Mouse (Mus musculus): ENCODE data around the gene Ruvbl1. TPM values are rescaled to one million over a fixed set of nuclear protein-coding genes. Genes with fewer than 3 reads are reported as not detected.

Ruvbl1 gene
- polyA plus RNA-seq (2015; fragmentation: Nextera tagmentation; extraction: Ambion mirVana), result 125 and 132 TPM in 2 replicates

DNA sequence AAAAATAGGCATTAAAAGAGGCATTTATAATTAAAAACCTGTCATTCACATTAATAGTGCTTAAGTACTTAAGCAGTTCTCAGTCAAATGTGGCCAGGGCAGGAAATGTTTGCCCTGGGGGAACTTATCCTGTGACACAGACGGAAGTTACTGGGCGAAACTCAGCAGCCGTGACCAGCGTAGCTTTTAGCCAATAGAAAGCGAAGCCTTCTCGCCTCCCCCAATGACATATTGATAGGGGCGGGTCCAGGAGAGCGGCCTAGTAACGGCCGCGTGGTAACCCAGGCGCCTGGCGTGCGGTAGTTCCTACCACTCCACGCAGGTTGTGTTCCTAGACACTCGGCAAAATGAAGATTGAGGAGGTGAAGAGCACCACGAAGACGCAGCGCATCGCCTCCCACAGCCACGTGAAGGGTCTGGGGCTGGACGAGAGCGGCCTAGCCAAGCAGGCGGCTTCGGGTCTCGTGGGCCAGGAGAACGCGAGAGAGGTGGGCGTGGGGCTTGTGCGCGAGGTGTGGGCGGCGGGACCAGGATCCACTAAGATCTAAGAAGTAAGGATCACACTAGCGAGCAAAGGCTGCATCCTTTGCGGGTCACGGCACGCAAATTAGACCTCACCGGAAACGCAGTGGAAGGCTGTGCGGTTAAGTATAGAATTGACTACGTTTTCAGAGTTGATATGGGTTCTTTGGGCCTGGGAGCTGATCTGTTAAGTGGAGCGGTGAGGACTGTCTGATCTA is at the start of gene Ruvbl1:
Ruvbl1 (plus strand) TSS at position 229 of the 740 bp plus-strand sequence.
- peak within 1 kb of the TSS; percentile 67 for H3K4me2 ChIP-seq (replicated peaks)
- no peak within 1 kb of the TSS for H3K27ac ChIP-seq
- H3K9me3 ChIP-seq, result no peaks in the 10 kb centered on the region
- peak within 1 kb of the TSS; percentile 65 for H3K9ac ChIP-seq
- peaks cover 7% of the 10 kb centered on the region; the same call in 1 of the 2 replicates for H3K36me3 ChIP-seq
- peaks cover 6% of the 10 kb centered on the region for H3K4me1 ChIP-seq (replicated peaks)
- H3K27me3 ChIP-seq (replicated peaks), result no peaks in the 10 kb centered on the region
- peak within 1 kb of the TSS; percentile 64 for H3K4me3 ChIP-seq (replicated peaks)
- ATAC-seq, result peak; percentile 100
- WGBS, result under 1% methylated on average over 42 of the region's 42 CpGs

DNA sequence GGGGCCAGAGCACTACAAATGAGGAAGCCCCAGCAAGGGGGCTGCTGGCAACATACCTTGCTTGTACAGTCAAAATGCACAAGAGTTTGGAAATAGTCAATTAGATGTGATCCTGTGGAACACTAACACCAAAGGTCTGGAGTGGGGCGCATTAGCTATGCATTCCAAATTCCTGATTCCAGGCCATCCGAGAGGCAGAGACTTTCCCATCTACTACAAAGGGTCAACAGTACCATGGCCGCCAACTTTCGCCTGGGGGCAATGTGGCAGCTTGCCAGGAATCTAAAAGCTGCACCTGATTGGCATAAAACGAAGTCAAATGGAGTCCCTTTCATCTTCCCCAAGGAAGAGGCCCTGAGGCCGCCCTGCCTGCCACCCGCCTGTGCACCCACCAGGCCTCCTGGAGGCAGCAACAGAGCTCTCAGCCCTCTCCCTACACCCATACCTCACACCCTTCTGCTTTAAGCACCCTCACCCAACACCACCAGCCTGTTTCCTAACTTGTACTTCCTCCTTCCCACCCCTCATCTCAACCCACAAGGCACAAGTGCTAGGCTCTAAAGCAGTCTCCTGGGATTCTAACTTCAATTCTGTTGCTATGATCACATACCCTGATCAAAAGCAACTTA is 49.0 kb upstream of the Ruvbl1 start:
- Histone ChIP-seq H3K27me3 (replicated peaks) (no peaks in the 10 kb centered on the region), H3K27ac (no peak overlapping the region), H3K9me3 (no peaks in the 10 kb centered on the region), H3K36me3 (no peaks in the 10 kb centered on the region), H3K9ac (no peak overlapping the region), H3K4me1 (replicated peaks) (0 out of 2 replicates have a peak, but pooled peaks cover under 1% of the 10 kb centered on the region), H3K4me2 (replicated peaks) (no peak overlapping the region), H3K4me3 (replicated peaks) (no peak overlapping the region)
- ATAC-seq, result no peak
- 84% methylated on average over 7 of the region's 7 CpGs for WGBS

DNA sequence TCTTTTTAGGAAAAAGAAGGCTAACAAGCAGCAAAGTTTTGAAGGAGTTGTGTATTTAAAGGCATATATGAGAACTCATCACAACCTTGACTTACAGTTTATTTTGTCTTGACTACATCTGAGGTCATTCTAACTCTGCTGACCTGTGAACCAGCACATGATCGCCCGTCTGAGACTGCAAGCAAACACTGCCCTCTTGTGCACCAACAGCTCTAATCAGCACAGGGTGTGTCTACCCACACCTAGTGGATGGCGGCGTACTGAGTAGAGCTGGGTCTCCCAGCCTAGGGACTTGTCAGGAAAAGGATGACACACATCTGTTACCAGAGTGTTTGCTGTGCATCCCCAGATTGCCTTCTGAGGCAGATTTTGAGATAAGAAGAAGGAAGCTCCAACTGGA is 34.0 kb upstream of the Ruvbl1 start:
- H3K4me2 ChIP-seq (replicated peaks), result no peak overlapping the region
- 0 out of 2 replicates have a peak, but pooled peaks cover 6% of the 10 kb centered on the region for H3K4me1 ChIP-seq (replicated peaks)
- no peaks in the 10 kb centered on the region for H3K27me3 ChIP-seq (replicated peaks)
- H3K27ac ChIP-seq, result no peak overlapping the region
- peak; percentile 89 for ATAC-seq
- H3K9ac ChIP-seq, result no peak overlapping the region
- 11% methylated on average over 4 of the region's 4 CpGs for WGBS
- H3K9me3 ChIP-seq, result no peaks in the 10 kb centered on the region
- no peaks in the 10 kb centered on the region for H3K36me3 ChIP-seq
- H3K4me3 ChIP-seq (replicated peaks), result no peak overlapping the region

GRCm38 (mm10) chr6:88435609-88436008 is 29.6 kb upstream of the Ruvbl1 start:
- Histone ChIP-seq H3K4me3 (replicated peaks) (no peak overlapping the region), H3K4me1 (replicated peaks) (no peaks in the 10 kb centered on the region; the same call in 1 of the 2 replicates), H3K27ac (no peak overlapping the region), H3K9ac (no peak overlapping the region), H3K36me3 (no peaks in the 10 kb centered on the region), H3K27me3 (replicated peaks) (no peaks in the 10 kb centered on the region), H3K9me3 (no peaks in the 10 kb centered on the region), H3K4me2 (replicated peaks) (no peak overlapping the region)
- 89% methylated on average over 7 of the region's 7 CpGs for WGBS
- ATAC-seq, result no peak

DNA sequence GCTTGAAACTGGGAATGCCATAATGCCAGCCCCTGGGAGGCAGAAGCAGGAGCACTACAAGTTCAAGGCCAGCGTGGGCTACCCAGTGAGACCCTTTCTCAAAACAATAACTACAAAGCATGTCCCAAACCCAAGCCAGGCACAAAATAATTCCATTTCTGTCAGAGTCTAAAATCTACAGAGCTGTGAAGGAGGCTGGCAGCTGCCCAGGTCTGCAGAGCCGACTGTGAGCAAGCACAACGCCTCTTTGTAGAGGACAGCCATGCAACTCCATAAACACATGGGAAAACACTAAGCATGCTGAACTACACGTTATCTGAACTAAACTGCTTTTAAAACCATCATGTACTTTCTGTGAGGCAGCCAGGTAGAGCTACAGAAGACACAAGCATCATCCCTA is 26.2 kb upstream of the Ruvbl1 start:
- Histone ChIP-seq H3K9me3 (no peaks in the 10 kb centered on the region), H3K9ac (no peak overlapping the region), H3K27me3 (replicated peaks) (no peaks in the 10 kb centered on the region), H3K4me2 (replicated peaks) (no peak overlapping the region), H3K27ac (no peak overlapping the region), H3K36me3 (no peaks in the 10 kb centered on the region), H3K4me3 (replicated peaks) (no peak overlapping the region), H3K4me1 (replicated peaks) (peaks cover 7% of the 10 kb centered on the region; the same call in 1 of the 2 replicates)
- ATAC-seq, result no peak
- 84% methylated on average over 4 of the region's 4 CpGs for WGBS

DNA sequence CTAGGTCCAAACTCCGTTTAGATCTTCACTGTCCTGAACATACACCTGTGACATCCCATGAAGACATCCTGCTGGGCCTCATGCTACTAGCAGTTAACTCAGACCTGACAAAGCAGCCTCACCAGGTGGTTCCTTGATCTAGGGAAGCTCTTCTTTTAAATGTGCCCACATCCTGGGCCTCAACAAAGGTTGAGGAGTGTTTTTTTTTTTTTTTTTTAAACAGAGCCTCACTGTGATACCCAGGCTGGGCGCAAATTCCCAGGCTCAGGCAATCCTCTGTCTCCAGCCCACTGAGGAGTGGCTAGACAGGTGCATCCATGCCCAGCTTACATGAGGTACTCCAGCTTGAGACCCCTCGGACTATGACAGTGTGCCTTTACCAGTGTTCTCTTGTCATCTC is 22.7 kb upstream of the Ruvbl1 start:
- no peaks in the 10 kb centered on the region for H3K9me3 ChIP-seq
- no peak overlapping the region for H3K27ac ChIP-seq
- no peaks in the 10 kb centered on the region for H3K27me3 ChIP-seq (replicated peaks)
- no peak overlapping the region for H3K4me2 ChIP-seq (replicated peaks)
- H3K36me3 ChIP-seq, result no peaks in the 10 kb centered on the region
- H3K4me1 ChIP-seq (replicated peaks), result peaks cover 18% of the 10 kb centered on the region; the same call in 1 of the 2 replicates
- H3K9ac ChIP-seq, result no peak overlapping the region
- no peak overlapping the region for H3K4me3 ChIP-seq (replicated peaks)
- no peak for ATAC-seq
- 69% methylated on average over 3 of the region's 3 CpGs for WGBS

DNA sequence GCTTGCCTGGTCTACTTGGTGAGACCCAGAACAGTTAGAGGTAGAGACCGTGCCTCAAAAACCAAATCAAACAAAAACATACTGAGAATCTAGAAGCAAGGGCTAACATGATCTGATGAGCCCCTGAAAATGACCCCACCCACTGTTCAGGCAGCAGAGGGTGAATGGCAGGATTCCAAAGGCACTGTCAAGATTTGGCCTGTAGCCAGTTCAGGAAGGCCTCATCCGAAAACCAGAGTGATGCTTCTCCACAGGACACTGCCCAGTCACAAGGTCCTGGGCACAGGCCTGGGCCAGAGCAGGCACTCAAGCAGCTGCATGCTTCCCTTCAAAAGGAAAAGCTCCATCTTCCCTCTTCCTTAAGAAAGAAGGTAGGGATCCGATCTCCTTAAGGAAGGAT is 21.8 kb upstream of the Ruvbl1 start:
- Histone ChIP-seq H3K27me3 (replicated peaks) (no peaks in the 10 kb centered on the region), H3K9me3 (no peaks in the 10 kb centered on the region), H3K4me3 (replicated peaks) (no peak overlapping the region), H3K9ac (no peak overlapping the region), H3K4me1 (replicated peaks) (peaks cover 18% of the 10 kb centered on the region; the same call in 1 of the 2 replicates), H3K4me2 (replicated peaks) (no peak overlapping the region), H3K27ac (no peak overlapping the region), H3K36me3 (no peaks in the 10 kb centered on the region)
- WGBS, result 65% methylated on average over 3 of the region's 3 CpGs
- no peak for ATAC-seq

DNA sequence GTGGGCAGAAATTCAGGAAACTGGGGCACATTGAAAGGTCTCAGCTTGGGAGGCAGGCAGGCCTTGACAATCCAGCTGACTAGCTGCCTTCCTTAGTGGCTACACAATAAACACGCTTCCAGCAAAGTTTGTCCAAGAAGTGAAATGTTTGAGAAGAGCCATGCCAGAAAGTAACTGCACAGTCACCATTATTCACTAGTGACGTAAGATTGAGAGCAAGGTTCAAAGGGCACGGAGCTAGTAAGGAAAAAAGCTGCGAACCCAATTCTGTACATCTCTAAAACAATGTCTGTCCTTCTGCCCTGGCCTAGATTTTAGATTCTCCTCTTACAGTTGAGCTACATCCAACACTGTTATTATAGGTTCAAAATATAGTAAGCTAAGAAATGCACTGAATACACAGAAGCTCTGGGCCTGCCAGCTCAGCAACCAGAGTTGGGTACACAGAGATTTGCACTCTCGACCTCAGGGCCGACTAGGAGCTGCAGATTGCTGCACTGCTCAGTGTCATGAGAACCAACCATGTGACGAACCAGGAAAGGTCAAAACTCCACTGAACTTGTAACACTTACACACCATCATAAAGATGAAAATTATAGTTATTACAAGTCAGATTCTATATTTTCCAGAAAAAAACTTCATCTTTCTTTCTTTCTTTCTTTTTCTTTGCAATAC is 21.0 kb upstream of the Ruvbl1 start:
- no peaks in the 10 kb centered on the region for H3K9me3 ChIP-seq
- no peak overlapping the region for H3K4me3 ChIP-seq (replicated peaks)
- 55% methylated on average over 7 of the region's 7 CpGs for WGBS
- H3K4me2 ChIP-seq (replicated peaks), result no peak overlapping the region
- peak; percentile 42; the same call in 1 of the 2 replicates for ATAC-seq
- H3K36me3 ChIP-seq, result no peaks in the 10 kb centered on the region
- peaks cover 18% of the 10 kb centered on the region; the same call in 1 of the 2 replicates for H3K4me1 ChIP-seq (replicated peaks)
- no peak overlapping the region for H3K9ac ChIP-seq
- H3K27ac ChIP-seq, result no peak overlapping the region
- no peaks in the 10 kb centered on the region for H3K27me3 ChIP-seq (replicated peaks)

GRCm38 (mm10) chr6:88445661-88446060 is 19.5 kb upstream of the Ruvbl1 start:
- no peak for ATAC-seq
- Histone ChIP-seq H3K9me3 (no peaks in the 10 kb centered on the region), H3K4me2 (replicated peaks) (peak overlapping the region; percentile 77), H3K4me3 (replicated peaks) (peak overlapping the region; percentile 92), H3K36me3 (no peaks in the 10 kb centered on the region), H3K27ac (no peak overlapping the region), H3K4me1 (replicated peaks) (peaks cover 18% of the 10 kb centered on the region; the same call in 1 of the 2 replicates), H3K9ac (peak overlapping the region; percentile 92), H3K27me3 (replicated peaks) (no peaks in the 10 kb centered on the region)
- WGBS, result 11% methylated on average over 5 of the region's 5 CpGs

GRCm38 (mm10) chr6:88446063-88447002 is 18.9 kb upstream of the Ruvbl1 start, which contains the start of gene Eefsec:
Gene Eefsec, minus strand, starts transcription at chr6:88446539.
- peak within 1 kb of the TSS; percentile 77 for H3K4me2 ChIP-seq (replicated peaks)
- no peaks in the 10 kb centered on the region for H3K9me3 ChIP-seq
- H3K9ac ChIP-seq, result peak within 1 kb of the TSS; percentile 92
- H3K4me3 ChIP-seq (replicated peaks), result peak within 1 kb of the TSS; percentile 92
- no peaks in the 10 kb centered on the region for H3K27me3 ChIP-seq (replicated peaks)
- no peaks in the 10 kb centered on the region for H3K36me3 ChIP-seq
- H3K4me1 ChIP-seq (replicated peaks), result peaks cover 18% of the 10 kb centered on the region; the same call in 1 of the 2 replicates
- H3K27ac ChIP-seq, result peak within 1 kb of the TSS; percentile 76
- peak; percentile 93 for ATAC-seq
- under 1% methylated on average over 67 of the region's 72 CpGs for WGBS

DNA sequence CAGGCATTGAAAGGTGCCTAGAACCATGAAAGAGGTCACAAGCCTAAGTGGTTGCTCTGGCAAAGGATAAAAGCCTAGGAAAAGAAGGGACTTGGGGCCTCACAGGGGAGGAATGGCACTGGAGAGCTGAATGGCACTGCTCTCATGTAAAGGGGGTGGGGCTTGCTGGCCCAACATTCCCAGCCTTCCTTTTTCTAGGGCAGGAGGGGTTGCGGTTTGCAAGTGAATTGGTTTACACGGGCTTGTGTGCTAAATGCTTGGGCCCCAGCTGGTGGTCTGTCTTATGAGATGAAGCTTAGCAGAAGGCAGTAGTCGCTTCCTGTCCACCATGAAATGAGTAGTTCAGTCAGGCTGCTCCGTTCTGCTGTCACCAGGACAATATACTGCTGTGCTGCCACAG is 17.8 kb upstream of the Ruvbl1 start:
- Histone ChIP-seq H3K9me3 (no peaks in the 10 kb centered on the region), H3K4me2 (replicated peaks) (no peak overlapping the region), H3K4me1 (replicated peaks) (peaks cover 18% of the 10 kb centered on the region; the same call in 1 of the 2 replicates), H3K4me3 (replicated peaks) (no peak overlapping the region), H3K36me3 (no peaks in the 10 kb centered on the region), H3K27me3 (replicated peaks) (no peaks in the 10 kb centered on the region; the same call in 1 of the 2 replicates), H3K9ac (no peak overlapping the region), H3K27ac (no peak overlapping the region)
- WGBS, result 31% methylated on average over 4 of the region's 4 CpGs
- ATAC-seq, result no peak
